Comparison of ENCODE assay signal across 11 mouse cellular contexts in the genomic region with DNA sequence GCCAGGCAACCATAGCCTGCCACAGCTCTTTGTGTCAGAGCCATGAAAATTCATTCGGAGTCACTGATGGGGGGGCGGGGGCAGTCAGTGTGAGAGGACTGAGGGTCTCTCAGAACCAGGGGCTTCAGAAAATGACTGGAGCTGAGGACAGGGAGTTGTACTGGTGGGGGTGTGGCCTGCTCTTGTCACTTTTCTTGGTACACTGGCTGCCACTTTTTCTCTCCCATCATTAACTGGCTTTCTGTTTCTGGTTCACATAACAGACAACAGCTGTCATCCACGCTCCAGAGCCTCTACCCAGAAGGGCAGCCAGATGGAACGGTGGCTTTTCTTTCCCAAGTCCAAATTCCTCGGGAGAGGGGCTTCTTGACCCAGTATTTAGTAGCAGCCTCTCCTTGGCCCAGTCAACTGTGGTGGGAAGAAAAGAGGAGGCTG. TPM values are rescaled to one million over a fixed set of nuclear protein-coding genes. Genes with fewer than 3 reads are reported as not detected.
DNase-seq lines count a peak whose midpoint lies in the region; ATAC-seq and TF ChIP-seq lines count a peak whose summit lies in the region.
"Had no signal": no experiment of that assay in that cellular context is flagged by ENCODE, and none has a peak within 500 bp of the region (broad histone marks: within the 10 kb centered on the region; RNA-seq: fewer than 3 reads in every experiment).

No protein-coding gene starts in this region.

- H3K4me1 ChIP-seq in lung, embryonic 14.5 days (ENCODE audit: insufficient read depth): no peaks in the 10 kb centered on the region
- H3K4me1 ChIP-seq in lung, adult 2 months (ENCODE audit: control insufficient read depth, insufficient read depth, low read length): no peaks in the 10 kb centered on the region
- H3K4me1 ChIP-seq in embryonic facial prominence, embryonic 11.5 days (ENCODE audit: control insufficient read depth, insufficient read depth, low read length): no peaks in the 10 kb centered on the region
- H3K4me1 ChIP-seq in kidney, embryonic 14.5 days (ENCODE audit: control insufficient read depth, insufficient read depth, low read length): peaks cover 9% of the 10 kb centered on the region; the same call in 1 of the 2 replicates
- H3K4me1 ChIP-seq in neural tube, embryonic 11.5 days (ENCODE audit: control insufficient read depth, insufficient read depth, low read length): no peaks in the 10 kb centered on the region

- no peak overlapping the region for H3K4me3 ChIP-seq in lung, embryonic 14.5 days (ENCODE audit: low read depth, low read length)
- H3K4me3 ChIP-seq in lung, adult 2 months (replicated peaks; ENCODE audit: extremely low read depth, low read depth, low read length): no peak overlapping the region
- H3K4me3 ChIP-seq in embryonic facial prominence, embryonic 11.5 days (ENCODE audit: low read depth, low read length): no peak overlapping the region
- no peak overlapping the region for H3K4me3 ChIP-seq in kidney, embryonic 14.5 days (ENCODE audit: low read length)
- no peak overlapping the region for H3K4me3 ChIP-seq in neural tube, embryonic 11.5 days (ENCODE audit: low read depth, low read length)

- WGBS in lung, embryonic 14.5 days: 39% methylated on average over 5 of the region's 5 CpGs
- 62% methylated on average over 5 of the region's 5 CpGs for WGBS in lung, adult 2 months
- 49% methylated on average over 5 of the region's 5 CpGs for WGBS in embryonic facial prominence, embryonic 11.5 days
- 32% methylated on average over 5 of the region's 5 CpGs for WGBS in kidney, embryonic 14.5 days
- WGBS in neural tube, embryonic 11.5 days: 41% methylated on average over 5 of the region's 5 CpGs

- H3K27me3 ChIP-seq in lung, embryonic 14.5 days (ENCODE audit: insufficient read depth, low read length): no peaks in the 10 kb centered on the region
- no peaks in the 10 kb centered on the region for H3K27me3 ChIP-seq in embryonic facial prominence, embryonic 11.5 days (ENCODE audit: control insufficient read depth, insufficient read depth, low read length)
- H3K27me3 ChIP-seq in kidney, embryonic 14.5 days (ENCODE audit: control insufficient read depth, insufficient read depth, low read length): no peaks in the 10 kb centered on the region
- H3K27me3 ChIP-seq in neural tube, embryonic 11.5 days (ENCODE audit: control insufficient read depth, insufficient read depth, low read length): no peaks in the 10 kb centered on the region

- 0 out of 2 replicates have a peak overlapping the region, but pooled peaks have one; percentile 19 for H3K27ac ChIP-seq in lung, embryonic 14.5 days (ENCODE audit: low read depth)
- no peak overlapping the region for H3K27ac ChIP-seq in embryonic facial prominence, embryonic 11.5 days (replicated peaks; ENCODE audit: low read depth, low read length)
- H3K27ac ChIP-seq in kidney, embryonic 14.5 days (ENCODE audit: low read depth, low read length): peak overlapping the region; percentile 33; the same call in 1 of the 2 replicates
- no peak overlapping the region for H3K27ac ChIP-seq in neural tube, embryonic 11.5 days (ENCODE audit: low read depth, low read length)
- H3K27ac ChIP-seq: liver, embryonic 14.5 days had no signal

- H3K9me3 ChIP-seq in lung, embryonic 14.5 days (ENCODE audit: low read depth, low read length): no peaks in the 10 kb centered on the region
- no peaks in the 10 kb centered on the region for H3K9me3 ChIP-seq in embryonic facial prominence, embryonic 11.5 days (replicated peaks; ENCODE audit: control insufficient read depth, low read length)
- no peaks in the 10 kb centered on the region for H3K9me3 ChIP-seq in kidney, embryonic 14.5 days (ENCODE audit: control insufficient read depth, low read length)
- H3K9me3 ChIP-seq in neural tube, embryonic 11.5 days (ENCODE audit: control insufficient read depth, low read length): no peaks in the 10 kb centered on the region

- ATAC-seq in lung, embryonic 14.5 days (ENCODE audit: insufficient read depth): peak; percentile 39
- peak; percentile 77; the same call in 1 of the 2 replicates for ATAC-seq in embryonic facial prominence, embryonic 11.5 days (replicated peaks; ENCODE audit: insufficient number of reproducible peaks, low FRiP score, low TSS enrichment, low read depth)
- peak; percentile 91 for ATAC-seq in kidney, embryonic 14.5 days (ENCODE audit: low FRiP score, low TSS enrichment)
- ATAC-seq in neural tube, embryonic 11.5 days (ENCODE audit: insufficient read depth, low FRiP score, low TSS enrichment): no peak

- peak; percentile 67 for DNase-seq in lung, embryonic 14.5 days
- DNase-seq in lung, adult 2 months: no peak
- no peak for DNase-seq in embryonic facial prominence, embryonic 11.5 days (ENCODE audit: low spot score)
- DNase-seq in neural tube, embryonic 11.5 days (ENCODE audit: low spot score): peak; percentile 37
- no peak for DNase-seq in heart, postnatal 4 days
- no peak for DNase-seq in right cerebral cortex, postnatal 25 days

- TF ChIP-seq CTCF in lung, embryonic 14.5 days (IDR thresholded peaks at IDR 0.05; ENCODE audit: low read depth): no peak
- no peak for TF ChIP-seq CTCF in lung, adult 2 months (IDR thresholded peaks at IDR 0.05; ENCODE audit: insufficient read depth, low read length)

- no peak overlapping the region for H3K4me2 ChIP-seq in lung, embryonic 14.5 days
- H3K4me2 ChIP-seq in embryonic facial prominence, embryonic 11.5 days (ENCODE audit: low read depth, low read length): no peak overlapping the region
- H3K4me2 ChIP-seq in kidney, embryonic 14.5 days (replicated peaks; ENCODE audit: low read depth, low read length): no peak overlapping the region
- H3K4me2 ChIP-seq in neural tube, embryonic 11.5 days (ENCODE audit: low read depth): no peak overlapping the region

- TF ChIP-seq POLR2A in lung, adult 2 months (IDR thresholded peaks at IDR 0.05; ENCODE audit: borderline replicate concordance, extremely low read depth, low read depth, low read length): no peak

- no peak overlapping the region for H3K9ac ChIP-seq in lung, embryonic 14.5 days
- H3K9ac ChIP-seq in embryonic facial prominence, embryonic 11.5 days (replicated peaks; ENCODE audit: low read length): no peak overlapping the region
- no peak overlapping the region for H3K9ac ChIP-seq in kidney, embryonic 14.5 days (ENCODE audit: low read depth, low read length)
- no peak overlapping the region for H3K9ac ChIP-seq in neural tube, embryonic 11.5 days (ENCODE audit: low read length)
- H3K9ac ChIP-seq: liver, embryonic 14.5 days had no signal

- H3K36me3 ChIP-seq in lung, embryonic 14.5 days (ENCODE audit: insufficient read depth): no peaks in the 10 kb centered on the region
- no peaks in the 10 kb centered on the region for H3K36me3 ChIP-seq in embryonic facial prominence, embryonic 11.5 days (replicated peaks; ENCODE audit: control insufficient read depth, insufficient read depth, low read depth, low read length)
- H3K36me3 ChIP-seq in kidney, embryonic 14.5 days (ENCODE audit: control insufficient read depth, insufficient read depth, low read length): no peaks in the 10 kb centered on the region
- H3K36me3 ChIP-seq in neural tube, embryonic 11.5 days (ENCODE audit: control insufficient read depth, insufficient read depth, low read length): no peaks in the 10 kb centered on the region

RNA-seq across cellular contexts. Expression of a gene that starts 23.8 kb away (rescaled TPM):
- 6.1 and 6.5 TPM in 2 replicates for polyA plus RNA-seq in lung, embryonic 14.5 days (2014; fragmentation: Nextera tagmentation; extraction: Ambion mirVana)
- polyA plus RNA-seq in lung, adult 2 months (2012; rRNA removed): 4.8 and 8.3 TPM in 2 replicates
- polyA plus RNA-seq in embryonic facial prominence, embryonic 11.5 days (2014; fragmentation: Nextera tagmentation; extraction: Ambion mirVana): 6.3 and 6.4 TPM in 2 replicates
- polyA plus RNA-seq in kidney, embryonic 14.5 days (2014; fragmentation: Nextera tagmentation; extraction: Ambion mirVana): 5.8 and 8.3 TPM in 2 replicates
- polyA plus RNA-seq in neural tube, embryonic 11.5 days (2014; fragmentation: Nextera tagmentation; extraction: Ambion mirVana): 4.2 and 4.3 TPM in 2 replicates
- total RNA-seq in heart, postnatal 4 days (2021): under 1 TPM; 0.26 to 0.50 TPM
- polyA plus RNA-seq: liver, embryonic 14.5 days had no signal

RNA-seq across cellular contexts. Expression of a gene that starts 24.2 kb away (rescaled TPM):
- polyA plus RNA-seq in lung, embryonic 14.5 days (2014; fragmentation: Nextera tagmentation; extraction: Ambion mirVana): not detected in 2 replicates
- polyA plus RNA-seq in lung, adult 2 months (2012; rRNA removed): 0.12 and 0.31 TPM in 2 replicates
- polyA plus RNA-seq in embryonic facial prominence, embryonic 11.5 days (2014; fragmentation: Nextera tagmentation; extraction: Ambion mirVana): not detected in 2 replicates
- polyA plus RNA-seq in kidney, embryonic 14.5 days (2014; fragmentation: Nextera tagmentation; extraction: Ambion mirVana): not detected in 2 replicates
- not detected in 2 replicates for polyA plus RNA-seq in neural tube, embryonic 11.5 days (2014; fragmentation: Nextera tagmentation; extraction: Ambion mirVana)
- not detected for total RNA-seq in heart, postnatal 4 days (2021)
- total RNA-seq: layer of hippocampus, postnatal 14 days had no signal
- polyA plus RNA-seq: cortical plate, adult 2 months; heart, embryonic 16.5 days; liver, embryonic 14.5 days had no signal

RNA-seq across cellular contexts. Expression of a gene that starts 37.0 kb away (rescaled TPM):
- 2.8 and 3.5 TPM in 2 replicates for polyA plus RNA-seq in lung, embryonic 14.5 days (2014; fragmentation: Nextera tagmentation; extraction: Ambion mirVana)
- polyA plus RNA-seq in lung, adult 2 months (2012; rRNA removed): 28.2 and 55.3 TPM in 2 replicates
- 1.2 TPM in 2 replicates for polyA plus RNA-seq in embryonic facial prominence, embryonic 11.5 days (2014; fragmentation: Nextera tagmentation; extraction: Ambion mirVana)
- polyA plus RNA-seq in kidney, embryonic 14.5 days (2014; fragmentation: Nextera tagmentation; extraction: Ambion mirVana): 4.2 and 4.8 TPM in 2 replicates
- polyA plus RNA-seq in neural tube, embryonic 11.5 days (2014; fragmentation: Nextera tagmentation; extraction: Ambion mirVana): 1.3 and 1.6 TPM in 2 replicates
- 1 to 10 TPM; 7.6 to 7.7 TPM for total RNA-seq in heart, postnatal 4 days (2021)

Comparison
In these comparisons a context has a peak if more than half of its experiments do, and no peak if none do; other contexts are left out.
1. DNase-seq: peak in lung, embryonic 14.5 days (single experiment) and neural tube, embryonic 11.5 days (single experiment); none in lung, adult 2 months (single experiment), embryonic facial prominence, embryonic 11.5 days (single experiment), heart, postnatal 4 days (single experiment) and right cerebral cortex, postnatal 25 days (single experiment).
2. H3K27ac ChIP-seq: peak in lung, embryonic 14.5 days (single experiment) and kidney, embryonic 14.5 days (single experiment); none in embryonic facial prominence, embryonic 11.5 days (single experiment) and neural tube, embryonic 11.5 days (single experiment).